Mouse (Mus musculus): Measurements from ENCODE around the gene Tff1. TPM values are rescaled to one million over a fixed set of nuclear protein-coding genes. Genes with fewer than 3 reads are reported as not detected.
A peak's percentile ranks its signal among the peaks of the same experiment; 100 is the strongest.

Tff1 gene
- total RNA-seq, 2 experiments from 2014 or later = not detected

DNA sequence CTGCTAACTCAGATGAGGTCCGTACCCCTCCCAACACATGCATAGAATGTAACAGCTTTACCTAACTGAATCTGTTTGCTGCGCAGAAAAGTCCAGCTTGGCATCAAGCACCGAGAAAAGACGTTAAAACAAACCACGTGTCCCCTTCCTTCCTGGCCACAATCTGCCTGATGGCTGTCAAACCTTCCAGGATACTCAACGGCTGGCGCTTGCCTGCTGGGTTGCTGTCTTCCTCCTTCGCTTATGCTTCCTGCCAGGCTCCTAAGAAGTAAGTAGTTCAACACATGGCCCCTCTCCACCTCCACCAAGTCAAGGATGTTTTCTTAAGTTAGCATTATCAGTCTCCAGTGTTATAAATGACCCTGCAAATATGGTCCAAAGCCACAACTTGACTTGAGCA is 11.3 kb downstream of the Tff1 start:
- DNase-seq (ENCODE audit: low spot score in 2 of 2) = no peak

DNA sequence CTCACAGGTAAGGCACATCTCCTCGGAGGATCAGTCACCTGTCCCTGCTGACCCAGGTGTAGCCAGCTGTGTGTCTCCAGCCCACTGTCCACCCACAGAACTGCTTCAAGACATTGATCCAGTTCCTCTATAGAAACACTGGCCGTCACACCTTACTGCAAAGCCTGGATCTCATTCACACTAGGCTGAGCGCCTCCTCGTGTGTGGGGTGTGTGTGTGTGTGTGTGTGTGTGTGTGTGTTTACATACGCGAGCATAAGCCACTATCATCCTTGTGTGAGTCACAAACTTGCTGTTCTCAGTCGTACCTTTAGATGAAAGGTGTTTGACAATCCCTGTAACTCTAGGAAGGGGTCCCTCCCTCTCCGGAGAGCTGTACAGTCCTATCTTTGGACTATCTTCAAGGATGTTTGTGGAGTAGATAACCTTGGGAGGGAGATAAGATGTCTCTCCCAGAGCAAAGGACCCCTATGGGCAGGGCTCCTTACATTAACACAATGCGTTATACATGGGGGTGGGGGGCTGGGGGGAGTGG is 12.0 kb downstream of the Tff1 start:
- no peak for DNase-seq (ENCODE audit: low spot score in 2 of 2)

DNA sequence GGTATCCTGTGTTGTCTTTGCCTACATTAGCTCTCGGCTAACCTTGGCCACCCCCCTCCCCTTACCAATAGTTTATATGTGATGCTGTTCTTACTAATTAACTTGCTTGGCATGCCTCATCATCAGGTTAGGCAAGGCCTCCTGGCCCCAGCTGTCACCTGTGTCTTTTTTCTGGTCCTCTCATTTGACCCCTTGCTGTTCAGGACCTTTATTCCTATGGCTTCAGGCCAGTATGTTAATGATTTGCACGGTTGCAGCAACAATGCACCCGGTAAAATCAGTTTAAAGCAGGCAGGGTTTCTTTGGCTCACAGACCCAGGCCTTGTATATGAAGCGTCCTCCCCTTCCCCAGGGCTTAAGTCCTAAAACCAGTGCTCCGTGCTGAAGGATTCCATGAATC is 12.6 kb downstream of the Tff1 start:
- no peak for DNase-seq (ENCODE audit: low spot score in 2 of 2)

DNA sequence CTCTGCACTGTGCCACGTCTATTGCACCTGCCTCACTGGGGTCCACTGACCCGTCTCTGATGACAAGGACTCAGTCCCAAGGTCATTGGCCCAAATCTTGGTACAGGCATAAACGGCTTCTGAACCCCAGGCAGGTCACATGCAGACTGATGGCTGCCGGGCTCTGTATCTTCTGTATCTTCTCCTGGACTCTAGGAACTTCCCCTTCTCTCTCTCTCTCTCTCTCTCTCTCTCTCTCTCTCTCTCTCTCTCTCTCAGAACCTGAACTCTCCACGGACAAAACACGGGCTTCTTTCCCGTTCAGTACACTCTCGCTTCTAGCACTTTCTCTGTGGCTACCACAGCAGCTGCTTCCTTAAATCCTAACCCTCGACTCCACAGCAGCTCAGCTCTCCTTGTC is 19.1 kb downstream of the Tff1 start:
- no peak for DNase-seq (ENCODE audit: low spot score in 2 of 2)

DNA sequence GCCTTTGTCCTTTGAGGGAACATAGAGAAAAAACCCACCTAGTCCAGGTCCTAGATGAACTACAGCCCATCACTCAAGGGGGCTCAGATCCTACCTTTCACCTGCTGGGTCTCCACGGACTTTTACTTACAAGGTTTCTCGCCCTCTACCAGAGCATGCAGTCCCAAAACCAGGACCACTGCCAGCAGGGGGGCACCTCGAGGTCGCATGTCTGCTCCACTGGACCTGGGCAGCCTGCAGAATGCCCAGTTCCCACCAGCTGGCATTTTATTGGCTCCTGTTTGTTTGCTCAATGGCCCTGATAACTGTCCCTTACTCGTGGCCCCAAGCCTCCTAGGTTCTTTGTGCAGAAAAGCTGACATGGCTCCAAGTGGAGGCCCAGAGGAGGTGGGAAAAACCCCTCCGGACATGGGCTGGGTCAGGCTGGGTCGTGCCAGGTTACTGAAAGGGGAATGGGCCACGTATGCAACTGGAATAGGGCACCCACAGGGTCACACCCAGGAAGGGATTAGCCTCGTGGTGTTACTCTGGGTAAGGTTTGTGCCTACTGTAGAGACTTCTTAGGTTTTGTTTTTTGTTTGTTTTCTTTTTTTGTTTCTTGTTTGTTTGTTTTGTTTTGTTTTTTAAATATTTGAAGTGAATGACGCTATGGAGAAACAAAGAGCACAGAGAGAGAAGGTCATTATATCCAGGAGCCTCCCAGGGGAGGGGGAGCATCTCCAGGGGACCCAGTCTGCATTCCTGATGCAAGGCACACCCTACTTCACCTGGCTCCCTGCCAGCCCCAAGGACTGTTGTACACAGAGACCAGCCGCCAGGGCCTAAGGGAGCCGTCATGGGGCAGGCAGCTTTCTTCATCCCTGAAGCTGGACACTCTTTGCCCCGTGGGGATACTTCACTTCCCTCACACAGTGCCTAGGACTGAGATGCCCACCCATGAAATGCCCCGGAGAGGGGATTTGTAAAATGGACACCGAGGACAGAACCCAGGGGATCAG is 20.7 kb downstream of the Tff1 start, which contains the start of gene Tff2:
Gene Tff2, minus strand, starts transcription at position 243 of the 998 bp plus-strand sequence.
- no peak for DNase-seq (ENCODE audit: low spot score in 2 of 2)

DNA sequence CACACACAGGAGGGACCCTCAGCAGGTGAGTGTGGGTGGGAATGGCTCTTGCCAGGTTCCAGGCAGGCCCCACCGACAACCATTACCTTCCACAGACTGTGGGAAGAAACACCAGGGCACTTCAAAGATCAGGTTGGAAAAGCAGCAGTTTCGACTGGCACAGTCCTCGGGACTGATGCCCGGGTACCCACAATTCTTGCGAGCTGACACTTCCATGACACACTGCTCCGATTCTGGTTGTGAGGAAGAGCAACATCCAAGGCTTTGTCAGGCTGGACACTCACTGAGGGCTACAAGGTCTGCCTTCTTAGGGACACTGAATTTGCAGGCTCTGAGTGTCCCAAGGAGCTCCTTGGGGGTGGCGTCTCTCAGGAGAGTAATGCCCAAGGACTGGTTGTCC is 23.0 kb downstream of the Tff1 start:
- no peak for DNase-seq (ENCODE audit: low spot score in 2 of 2)

DNA sequence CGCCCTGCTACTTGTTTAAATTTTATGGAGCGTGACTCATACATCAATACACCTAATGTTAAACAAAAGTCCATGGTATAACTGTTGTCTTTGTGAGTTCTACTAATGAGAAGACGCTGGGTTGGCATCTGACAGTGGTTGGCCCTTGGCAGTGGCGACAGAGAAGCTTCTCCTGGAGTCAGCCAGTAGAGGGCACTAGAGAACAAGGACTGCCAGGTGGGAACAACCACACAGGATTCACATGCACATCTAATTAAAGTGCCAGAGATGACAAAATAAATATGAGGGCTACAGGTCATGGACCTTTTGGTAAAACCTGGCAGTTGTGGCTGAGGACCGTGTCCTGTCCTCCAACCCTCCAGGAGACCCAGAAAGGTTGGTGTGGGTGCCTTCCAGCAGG is 26.7 kb downstream of the Tff1 start:
- DNase-seq (ENCODE audit: low spot score in 2 of 2) = peak in 1 of 2 experiments; percentile 35

DNA sequence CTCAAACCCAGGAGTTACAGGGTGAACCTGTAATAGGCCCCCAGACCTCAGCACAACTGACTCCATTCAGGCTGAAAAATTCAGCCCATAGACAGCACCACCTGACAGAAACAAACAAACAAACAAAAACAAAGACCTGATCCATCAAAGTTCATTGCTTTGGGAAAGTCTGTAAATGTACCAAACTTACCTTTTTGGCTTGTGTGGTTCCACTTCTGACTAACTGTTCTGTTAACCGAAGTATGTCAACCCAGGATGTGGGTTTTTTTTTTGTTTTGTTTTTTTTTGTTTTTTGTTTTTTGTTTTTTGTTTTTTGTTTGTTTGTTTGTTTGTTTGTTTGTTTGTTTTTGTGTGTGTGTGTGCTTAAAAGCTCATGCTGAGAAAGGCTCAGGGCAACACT is 28.3 kb downstream of the Tff1 start:
- no peak for DNase-seq (ENCODE audit: low spot score in 2 of 2)

DNA sequence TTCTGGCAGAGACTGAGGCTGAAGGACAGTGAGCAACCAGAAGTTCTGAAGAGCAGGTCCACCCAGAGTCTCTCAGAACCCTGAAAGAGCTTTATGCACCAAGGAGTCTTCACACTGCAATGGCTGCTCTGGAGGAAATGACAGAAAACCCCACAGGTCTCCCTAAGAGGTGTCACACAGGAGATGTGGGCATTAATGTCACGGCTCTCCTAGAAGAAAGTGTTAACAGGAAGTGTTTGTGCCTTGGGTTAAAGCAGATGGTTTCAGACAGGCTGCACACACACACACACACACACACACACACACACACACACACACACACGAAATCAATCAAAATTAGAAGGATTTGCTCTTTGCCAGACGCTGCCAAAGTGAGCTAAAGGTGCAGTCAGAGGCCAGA is 28.8 kb downstream of the Tff1 start:
- DNase-seq (ENCODE audit: low spot score in 2 of 2) = no peak

DNA sequence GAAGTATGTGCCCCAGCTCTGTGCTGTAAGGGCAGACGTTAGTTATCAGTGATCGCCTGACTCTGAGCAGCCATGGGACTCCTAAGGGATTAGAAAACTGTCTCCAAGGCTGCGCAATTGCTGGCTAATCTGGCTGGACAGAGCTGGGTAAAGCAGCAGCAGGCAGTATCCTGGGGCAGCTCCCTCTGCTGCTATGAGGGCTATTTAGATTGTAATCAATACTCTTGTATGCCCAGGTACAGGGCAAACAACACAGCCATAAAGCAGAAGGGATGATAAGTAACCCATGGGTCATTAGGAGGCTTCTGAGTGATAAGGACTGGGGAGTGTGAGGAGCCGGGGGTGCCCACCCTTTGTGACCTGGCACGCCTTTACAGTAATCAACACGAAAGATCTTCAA is 30.2 kb downstream of the Tff1 start:
- DNase-seq (ENCODE audit: low spot score in 2 of 2) = no peak

DNA sequence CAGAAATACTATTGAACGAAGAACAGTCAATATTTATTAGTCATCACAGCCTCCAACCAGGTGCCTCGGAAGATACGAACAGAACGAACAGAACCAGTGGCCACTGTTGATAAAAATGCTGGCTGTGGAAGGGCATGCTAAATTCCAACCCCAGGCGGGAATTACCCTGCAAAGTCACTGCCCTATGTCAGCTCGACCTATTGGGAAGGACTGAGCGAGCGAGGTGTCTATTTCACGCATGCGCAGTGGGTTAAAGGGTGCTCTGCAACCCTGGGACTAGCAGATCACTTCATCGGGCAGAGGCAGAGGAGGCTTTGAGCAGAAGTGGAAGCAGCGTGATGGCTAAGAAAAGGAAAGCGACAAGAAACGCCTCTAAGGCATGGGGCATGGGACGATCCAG is 31.3 kb downstream of the Tff1 start:
- no peak for DNase-seq (ENCODE audit: low spot score in 2 of 2)

DNA sequence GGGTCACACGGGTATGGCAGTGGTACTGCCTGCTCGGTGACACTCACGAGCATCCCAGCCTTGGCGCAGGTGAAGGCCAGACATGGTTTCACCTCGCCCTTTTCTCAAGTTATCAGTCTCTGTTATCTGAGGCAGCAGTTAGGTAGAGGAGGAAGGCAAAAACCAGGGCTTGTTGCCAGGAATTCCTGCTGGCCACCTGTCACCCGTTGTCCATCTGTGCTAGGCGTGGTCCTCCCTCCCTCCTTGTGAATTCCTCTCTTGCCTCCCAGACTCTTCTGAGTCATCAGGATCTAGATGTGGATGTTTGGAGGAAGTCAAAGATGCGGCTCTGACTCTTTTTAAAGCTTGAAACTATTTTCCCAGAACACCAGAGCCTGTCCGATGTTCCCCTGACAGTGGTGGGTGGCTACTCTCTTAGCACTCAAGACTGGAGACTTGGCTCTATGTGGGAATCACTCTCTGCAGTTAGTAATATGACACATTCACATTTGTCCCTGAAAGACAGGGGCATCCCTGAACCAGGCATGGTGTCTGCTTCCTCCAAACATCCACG is 33.7 kb downstream of the Tff1 start:
- no peak for DNase-seq (ENCODE audit: low spot score in 2 of 2)

DNA sequence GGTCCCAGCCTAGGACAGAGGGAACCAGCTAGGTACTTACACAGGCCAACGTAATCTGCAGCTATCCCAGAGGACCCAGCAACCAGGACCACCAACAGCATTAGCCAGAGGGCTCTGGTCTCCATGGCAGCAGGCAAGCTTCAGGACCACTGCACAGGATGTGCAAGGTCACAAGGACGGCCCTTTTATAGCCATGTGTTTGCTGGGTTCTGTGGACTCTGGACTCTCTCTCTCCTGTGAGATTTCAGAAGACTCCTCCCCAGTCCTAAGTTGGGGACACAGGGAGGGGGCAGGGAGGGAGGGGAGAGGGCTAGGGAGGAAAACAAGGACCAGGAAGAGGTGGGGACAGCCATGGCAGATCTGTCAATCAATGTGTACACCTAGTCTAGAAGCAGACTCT is 35.6 kb downstream of the Tff1 start, which contains the start of gene Tff3:
Gene Tff3, minus strand, starts transcription at position 195 of the 400 bp plus-strand sequence.
- no peak for DNase-seq (ENCODE audit: low spot score in 2 of 2)

DNA sequence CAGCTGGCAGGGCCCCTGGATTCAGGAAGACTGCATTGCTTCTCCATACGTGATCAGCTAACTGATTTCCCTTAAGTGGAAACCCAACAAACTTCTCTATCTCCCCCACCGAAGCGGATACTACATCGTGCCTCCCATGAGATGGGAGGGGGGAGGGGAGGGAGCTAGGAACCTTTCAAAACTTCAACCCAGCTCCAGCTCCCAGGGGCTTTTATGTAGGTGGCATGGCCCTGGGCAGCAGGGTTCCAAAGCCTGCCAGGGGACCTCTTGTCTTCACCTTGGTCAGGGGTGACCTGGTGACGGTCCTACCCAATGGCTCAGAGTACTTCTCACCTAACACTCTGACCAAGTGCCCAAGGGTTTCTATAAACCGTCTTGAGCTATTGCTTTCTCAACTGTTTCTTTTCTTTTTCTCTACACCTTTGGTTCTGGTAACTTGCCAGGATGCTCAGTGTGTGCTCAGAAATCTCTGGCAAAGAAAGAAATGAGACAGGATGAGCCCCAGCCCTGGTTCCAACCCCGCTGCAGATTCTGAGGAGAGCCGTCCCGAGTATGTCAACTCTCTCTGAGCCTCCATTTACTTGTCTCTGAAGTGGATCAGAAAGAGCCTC is 36.3 kb downstream of the Tff1 start:
- no peak for DNase-seq (ENCODE audit: low spot score in 2 of 2)

DNA sequence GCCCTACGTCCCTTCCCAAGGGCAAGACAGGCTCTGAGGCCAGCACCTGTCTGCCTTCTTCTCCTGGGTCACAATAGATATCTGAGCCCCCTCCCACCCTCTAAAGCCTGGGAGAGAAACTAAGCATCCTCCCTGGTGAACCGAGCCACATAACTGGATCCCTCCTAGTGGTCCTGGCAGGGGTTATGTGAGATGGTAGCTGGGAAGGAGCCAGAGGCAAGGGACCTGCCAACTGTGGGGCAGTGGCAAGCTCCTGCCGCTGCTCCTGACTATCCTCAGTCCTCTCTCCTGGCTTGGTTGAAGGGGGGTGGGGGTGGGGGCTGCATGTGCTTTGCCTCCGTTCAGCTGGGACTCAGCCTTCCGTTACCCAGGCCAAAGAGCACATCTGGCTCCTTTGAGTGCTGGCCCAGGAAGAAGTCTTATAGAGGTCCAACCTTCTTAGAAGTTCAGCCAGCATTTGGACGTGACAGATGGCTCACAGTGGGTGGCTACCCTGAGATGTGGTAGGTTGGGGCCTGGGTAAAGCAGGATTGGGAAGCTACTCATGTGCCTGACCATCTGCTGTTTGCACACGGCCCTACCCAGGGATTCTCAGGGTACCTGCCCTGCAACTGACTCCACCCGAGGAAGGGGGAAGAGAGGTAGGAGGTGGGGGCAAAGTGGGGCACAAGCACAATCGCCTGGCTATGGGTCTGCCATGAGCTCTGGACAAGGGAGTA is 39.4 kb downstream of the Tff1 start:
- DNase-seq (ENCODE audit: low spot score in 2 of 2) = no peak

DNA sequence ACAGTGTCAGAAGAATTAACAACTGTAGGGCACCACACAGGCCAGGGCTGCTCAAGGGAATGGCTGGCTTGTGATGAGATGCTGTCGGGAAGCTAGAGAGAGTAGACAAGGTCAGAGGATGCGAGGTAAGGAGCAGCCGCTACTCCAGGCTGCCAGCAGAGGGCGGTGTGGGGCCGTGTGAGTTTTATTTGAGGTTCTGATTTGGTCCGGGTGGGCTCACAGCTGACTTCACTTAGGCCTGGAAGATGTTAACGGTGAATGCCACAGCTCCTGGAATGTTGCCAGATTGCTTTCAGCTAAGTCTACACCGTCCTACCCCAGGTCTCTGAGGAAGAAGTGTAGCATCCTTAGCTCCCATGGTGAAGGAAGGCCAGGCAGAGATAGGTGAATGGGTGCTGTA is 43.1 kb downstream of the Tff1 start:
- DNase-seq (ENCODE audit: low spot score in 2 of 2) = peak in 1 of 2 experiments; percentile 37

DNA sequence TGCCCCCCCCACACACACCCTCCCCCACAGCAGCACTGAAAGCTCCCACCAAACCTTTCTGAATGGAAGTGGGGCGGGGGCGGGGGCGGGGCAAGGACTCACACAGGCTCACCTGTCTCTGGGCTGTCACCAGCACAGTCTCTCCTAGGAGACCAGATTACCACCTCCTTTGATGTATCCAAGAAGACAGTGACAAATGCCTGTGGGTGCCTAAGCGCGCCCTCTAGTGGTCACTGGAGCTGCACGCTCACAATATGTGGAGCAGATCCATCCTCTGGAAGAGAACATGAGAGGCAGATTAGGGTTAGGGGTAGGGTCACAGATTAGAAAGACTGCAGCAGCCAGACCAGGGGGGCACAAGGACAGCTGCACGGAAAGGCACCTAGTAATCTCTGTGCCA is 45.6 kb downstream of the Tff1 start:
- peak; percentile 50 to 78 for DNase-seq (ENCODE audit: low spot score in 2 of 2)

DNA sequence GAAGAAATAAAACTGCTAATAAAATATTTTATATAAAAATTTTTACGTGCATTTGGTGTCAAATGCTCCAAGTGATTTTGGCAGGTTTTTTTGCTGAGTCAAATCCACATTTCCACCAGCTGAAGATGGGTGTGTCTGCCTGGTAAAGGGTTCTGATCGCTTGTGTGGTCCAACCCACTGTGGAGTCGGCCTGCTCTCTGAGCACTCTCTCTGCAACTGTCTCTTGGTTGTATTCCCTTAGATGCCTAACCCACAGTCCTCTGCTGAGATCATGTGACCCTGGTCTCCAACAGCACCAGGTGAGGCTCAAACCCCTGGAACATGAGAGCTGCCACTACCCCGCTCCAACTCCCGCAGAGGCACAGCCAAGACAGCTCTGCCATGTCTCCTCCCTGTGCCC is 47.1 kb downstream of the Tff1 start:
- DNase-seq (ENCODE audit: low spot score in 2 of 2) = no peak

DNA sequence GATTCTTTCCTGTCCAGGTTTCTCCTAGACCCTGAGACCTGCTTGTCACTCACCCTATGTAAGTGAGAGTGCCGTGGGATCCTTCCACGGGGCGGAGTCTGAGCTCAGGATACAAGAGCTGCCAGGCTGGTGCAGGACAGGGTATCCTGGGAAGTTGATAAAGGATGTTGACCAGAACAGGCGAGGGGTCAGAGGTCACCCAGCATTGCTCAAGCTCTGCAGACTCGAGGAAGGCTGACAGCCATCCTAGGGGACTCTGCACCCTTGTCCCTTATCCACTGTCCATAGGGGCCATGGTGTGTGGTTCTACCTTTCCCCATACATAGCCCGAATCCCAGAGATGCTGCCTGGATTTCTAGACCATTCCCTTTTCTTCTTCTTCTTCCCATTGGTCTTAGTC is 49.0 kb downstream of the Tff1 start:
- DNase-seq (ENCODE audit: low spot score in 2 of 2) = no peak

DNA sequence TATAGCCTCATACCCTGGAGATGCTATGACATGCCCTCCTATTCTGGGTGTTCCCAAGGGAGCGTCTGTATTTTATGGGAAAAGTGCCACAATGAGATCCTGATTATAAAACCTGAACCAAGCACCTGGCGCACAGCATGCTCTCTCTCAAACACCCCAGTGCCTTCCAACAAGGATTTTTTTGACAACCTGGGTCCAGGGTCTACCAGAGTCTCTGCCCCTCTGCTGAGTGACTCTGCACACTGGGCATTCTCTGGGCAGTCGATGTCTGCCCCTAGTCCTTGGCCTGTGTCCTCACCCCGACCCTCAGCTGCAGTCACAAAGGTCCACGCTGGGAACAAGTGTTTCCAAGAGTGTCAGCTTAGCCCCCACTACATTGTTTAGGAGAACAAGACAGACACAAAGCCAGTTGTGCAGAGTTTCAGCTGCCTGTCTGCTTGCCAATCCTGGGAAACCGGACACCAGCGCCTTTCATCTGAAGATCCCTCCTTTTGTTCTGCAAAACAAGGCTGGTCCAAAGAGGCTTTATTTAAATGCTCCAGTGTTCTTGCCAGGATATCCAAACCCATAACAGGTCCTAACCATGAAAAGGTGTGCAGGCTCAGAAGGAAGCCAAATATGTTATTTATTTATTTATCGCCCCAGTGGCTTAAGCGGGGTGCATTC is 51.8 kb downstream of the Tff1 start:
- no peak for DNase-seq (ENCODE audit: low spot score in 2 of 2)

All from gastrocnemius, postnatal 4 days (tissue).